Mouse (Mus musculus) stomach, embryonic 14.5 days (tissue): ENCODE measurements around the gene Mcur1. TPM values are rescaled to one million over a fixed set of nuclear protein-coding genes. Genes with fewer than 3 reads are reported as not detected.

Experiments
- ATAC-seq: fragments of 200-750 bp; cut with Nextera tagmentation; 2 replicates; pipeline ENCODE4 v1.8.0; 2017; ENCODE audit warnings: low read depth, moderate TSS enrichment; ENCODE audit not compliant: insufficient number of reproducible peaks, insufficient read depth, low FRiP score
- H3K27ac ChIP-seq: fragments of 300-500 bp; sonication (generic); 2 replicates; pipeline ENCODE4 v1.5.1; 2014; ENCODE audit warnings: mild to moderate bottlenecking, low read length, moderate library complexity, mixed read lengths
- H3K27me3 ChIP-seq: fragments of 300-500 bp; sonication (generic); 2 replicates; pipeline ENCODE4 v1.6.1; 2014; ENCODE audit warnings: low read length, control low read depth, mixed read lengths; ENCODE audit not compliant: control insufficient read depth, insufficient read depth
- H3K36me3 ChIP-seq: fragments of 300-500 bp; sonication (generic); 2 replicates; pipeline ENCODE4 v1.6.1; 2014; ENCODE audit warnings: mild to moderate bottlenecking, control low read depth, low read length, moderate library complexity, mixed read lengths; ENCODE audit not compliant: control insufficient read depth, insufficient read depth
- H3K4me1 ChIP-seq: fragments of 300-500 bp; sonication (generic); 2 replicates; pipeline ENCODE4 v1.6.1; 2014; ENCODE audit warnings: low read length, control low read depth, mixed read lengths; ENCODE audit not compliant: control insufficient read depth, insufficient read depth
- H3K4me2 ChIP-seq: fragments of 300-500 bp; sonication (generic); replicated peaks from 2 replicates; pipeline ENCODE4 v1.6.1; 2014; ENCODE audit warnings: low read depth, low read length, control low read depth
- H3K4me3 ChIP-seq: fragments of 300-500 bp; sonication (generic); 2 replicates; pipeline ENCODE4 v1.5.1; 2014; ENCODE audit warnings: low read depth, low read length, control low read depth
- H3K9ac ChIP-seq: fragments of 300-500 bp; sonication (generic); replicated peaks from 2 replicates; pipeline ENCODE4 v1.6.1; 2014; ENCODE audit warnings: low read depth, mild to moderate bottlenecking, control low read depth, low read length, moderate library complexity, mixed read lengths
- H3K9me3 ChIP-seq: fragments of 300-500 bp; sonication (generic); 2 replicates; pipeline ENCODE4 v1.6.1; 2016; ENCODE audit warnings: low read depth, low read length, control low read depth; ENCODE audit not compliant: control insufficient read depth
- WGBS: fragments of 180-500 bp; shearing (Covaris S2); extraction: QIAGEN DNeasy Blood & Tissue Kit; methylation state at CpG from one replicate; pipeline ENCODE4 v1.1.7; 2014; 5-methylcytosine and 5-hydroxymethylcytosine counted together
- polyA plus RNA-seq: library from polyadenylated mRNA; unstranded; fragments of >200 nt; fragmentation: Nextera tagmentation; extraction: Ambion mirVana; gene quantifications from 2 replicates; pipeline ENCODE4 v1.2.1, GENCODE M21; 2014

Mcur1 gene
- polyA plus RNA-seq = 14.9 and 15.9 TPM in 2 replicates

GRCm38 (mm10) chr13:43559711-43560457, at the start of gene Mcur1:
Mcur1 (minus strand) TSS chr13:43560191.
- H3K4me3 ChIP-seq = peak within 1 kb of the TSS; percentile 78
- H3K27ac ChIP-seq = peak within 1 kb of the TSS; percentile 83
- under 1% methylated on average over 95 of the region's 100 CpGs for WGBS
- peaks cover 10% of the 10 kb centered on the region; the same call in 1 of the 2 replicates for H3K4me1 ChIP-seq
- no peaks in the 10 kb centered on the region for H3K36me3 ChIP-seq
- ATAC-seq = peak; percentile 97
- peak within 1 kb of the TSS; percentile 72 for H3K9ac ChIP-seq
- H3K27me3 ChIP-seq = no peaks in the 10 kb centered on the region
- peak within 1 kb of the TSS; percentile 88 for H3K4me2 ChIP-seq
- no peaks in the 10 kb centered on the region for H3K9me3 ChIP-seq

GRCm38 (mm10) chr13:43608854-43609253, 48.9 kb upstream of the Mcur1 start:
- ATAC-seq = no peak
- Histone ChIP-seq H3K4me1 (no peaks in the 10 kb centered on the region), H3K9ac (no peak overlapping the region), H3K4me3 (no peak overlapping the region), H3K9me3 (no peaks in the 10 kb centered on the region), H3K27ac (no peak overlapping the region), H3K36me3 (no peaks in the 10 kb centered on the region), H3K27me3 (no peaks in the 10 kb centered on the region), H3K4me2 (no peak overlapping the region)
- 76% methylated on average over 6 of the region's 6 CpGs for WGBS

GRCm38 (mm10) chr13:43603042-43603441, 43.1 kb upstream of the Mcur1 start:
- ATAC-seq = no peak
- Histone ChIP-seq H3K9ac (no peak overlapping the region), H3K9me3 (no peaks in the 10 kb centered on the region), H3K27me3 (no peaks in the 10 kb centered on the region), H3K4me3 (no peak overlapping the region), H3K36me3 (no peaks in the 10 kb centered on the region), H3K4me1 (no peaks in the 10 kb centered on the region), H3K27ac (no peak overlapping the region), H3K4me2 (no peak overlapping the region)
- 68% methylated on average over 13 of the region's 13 CpGs for WGBS

GRCm38 (mm10) chr13:43602440-43602839, 42.4 kb upstream of the Mcur1 start:
- Histone ChIP-seq H3K4me1 (no peaks in the 10 kb centered on the region), H3K4me2 (no peak overlapping the region), H3K36me3 (no peaks in the 10 kb centered on the region), H3K9ac (no peak overlapping the region), H3K9me3 (no peaks in the 10 kb centered on the region), H3K4me3 (no peak overlapping the region), H3K27ac (no peak overlapping the region), H3K27me3 (no peaks in the 10 kb centered on the region)
- 90% methylated on average over 2 of the region's 2 CpGs for WGBS
- ATAC-seq = no peak

DNA sequence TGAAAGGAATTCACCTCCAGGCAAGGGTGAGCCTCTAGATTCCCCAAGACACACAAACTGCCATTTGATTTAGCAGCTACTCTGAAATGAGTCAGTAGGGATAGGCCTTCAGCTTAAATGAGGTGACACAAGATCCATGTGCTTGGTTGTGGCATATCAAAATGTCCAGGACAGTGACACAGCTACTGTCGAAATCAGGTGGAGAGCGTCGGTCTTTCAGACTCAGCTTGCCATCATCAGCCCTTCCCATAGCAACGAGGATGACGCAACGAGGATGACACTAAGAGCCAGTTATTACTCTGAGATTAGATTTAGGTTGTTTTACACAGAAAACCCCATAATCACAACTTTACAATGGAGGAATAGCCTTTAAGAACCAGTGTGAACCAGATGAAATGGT, 41.0 kb upstream of the Mcur1 start:
- H3K4me2 ChIP-seq = no peak overlapping the region
- no peaks in the 10 kb centered on the region for H3K9me3 ChIP-seq
- H3K4me1 ChIP-seq = no peaks in the 10 kb centered on the region
- no peak overlapping the region for H3K9ac ChIP-seq
- no peak overlapping the region for H3K4me3 ChIP-seq
- no peaks in the 10 kb centered on the region for H3K36me3 ChIP-seq
- WGBS = 90% methylated on average over 6 of the region's 6 CpGs
- no peak overlapping the region for H3K27ac ChIP-seq
- no peaks in the 10 kb centered on the region for H3K27me3 ChIP-seq
- no peak for ATAC-seq

DNA sequence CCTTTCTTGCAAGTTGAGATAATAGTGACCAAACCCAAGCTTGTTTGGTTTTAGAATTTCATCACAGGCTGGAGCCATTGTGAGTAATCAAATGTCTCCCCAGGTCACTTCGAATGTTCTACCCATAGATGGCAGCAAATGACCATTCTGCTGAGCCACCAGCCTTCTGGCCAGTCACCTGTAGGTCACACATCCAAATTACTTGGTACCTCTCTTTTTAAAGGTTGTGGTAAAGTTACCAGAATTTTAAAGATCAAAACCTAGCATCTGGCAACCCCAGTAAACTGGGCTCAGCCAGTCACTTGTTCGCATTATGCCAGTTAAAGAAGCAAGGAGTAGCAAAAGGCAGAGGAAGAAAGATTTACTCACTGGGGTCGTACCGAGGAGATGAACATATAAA, 35.9 kb upstream of the Mcur1 start:
- no peak overlapping the region for H3K4me3 ChIP-seq
- H3K9me3 ChIP-seq = no peaks in the 10 kb centered on the region
- no peaks in the 10 kb centered on the region for H3K4me1 ChIP-seq
- H3K27me3 ChIP-seq = no peaks in the 10 kb centered on the region
- H3K36me3 ChIP-seq = no peaks in the 10 kb centered on the region
- H3K27ac ChIP-seq = no peak overlapping the region
- no peak overlapping the region for H3K9ac ChIP-seq
- WGBS = 61% methylated on average over 4 of the region's 4 CpGs
- H3K4me2 ChIP-seq = no peak overlapping the region
- ATAC-seq = no peak

GRCm38 (mm10) chr13:43592681-43593068, 32.7 kb upstream of the Mcur1 start:
- Histone ChIP-seq H3K27me3 (no peaks in the 10 kb centered on the region), H3K4me3 (no peak overlapping the region), H3K9ac (no peak overlapping the region), H3K9me3 (no peaks in the 10 kb centered on the region), H3K36me3 (no peaks in the 10 kb centered on the region), H3K4me2 (no peak overlapping the region), H3K27ac (no peak overlapping the region), H3K4me1 (no peaks in the 10 kb centered on the region)
- WGBS = 47% methylated on average over 8 of the region's 8 CpGs
- no peak for ATAC-seq

GRCm38 (mm10) chr13:43591828-43592680, 32.1 kb upstream of the Mcur1 start:
- 69% methylated on average over 28 of the region's 28 CpGs for WGBS

More at GRCm38 (mm10) chr13:43591828-43592680, 32.1 kb upstream of the Mcur1 start:
- no peaks in the 10 kb centered on the region for H3K4me1 ChIP-seq
- H3K9me3 ChIP-seq = no peaks in the 10 kb centered on the region
- ATAC-seq = no peak
- H3K27me3 ChIP-seq = no peaks in the 10 kb centered on the region
- no peak overlapping the region for H3K4me2 ChIP-seq
- H3K4me3 ChIP-seq = no peak overlapping the region
- no peak overlapping the region for H3K27ac ChIP-seq
- no peaks in the 10 kb centered on the region for H3K36me3 ChIP-seq
- H3K9ac ChIP-seq = no peak overlapping the region
